In the genomic region with DNA sequence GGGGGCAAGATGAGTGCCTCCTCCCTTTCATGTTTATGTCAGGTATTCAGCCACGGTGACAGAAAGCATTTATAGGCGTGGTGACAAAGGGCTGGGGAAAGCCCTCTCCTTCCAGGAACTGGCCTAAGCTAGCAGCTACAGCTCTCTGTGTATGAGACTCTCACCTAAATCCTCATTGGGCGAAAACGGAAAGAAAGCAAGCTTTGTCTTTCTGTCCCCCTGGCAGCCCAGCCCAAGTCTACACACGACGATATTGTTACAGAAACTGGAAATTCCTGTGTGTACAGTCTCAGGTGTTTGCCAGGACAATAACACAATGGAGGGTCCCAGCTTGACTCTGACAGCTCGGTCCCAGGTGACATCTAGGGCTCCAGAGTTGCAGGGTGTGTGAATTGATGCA, we compare ENCODE assay signal across 22 mouse cellular contexts.
A peak's percentile ranks its signal among the peaks of the same experiment; 100 is the strongest.
DNase-seq lines count a peak whose midpoint lies in the region; ATAC-seq and TF ChIP-seq lines count a peak whose summit lies in the region.
"Had no signal": no experiment of that assay in that cellular context is flagged by ENCODE, and none has a peak within 500 bp of the region (broad histone marks: within the 10 kb centered on the region; RNA-seq: fewer than 3 reads in every experiment).

No protein-coding gene starts in this region.

- DNase-seq in lung, embryonic 14.5 days, result peak; percentile 69
- no peak for DNase-seq in lung, postnatal 10 days
- no peak for DNase-seq in embryonic facial prominence, embryonic 10.5 days (ENCODE audit: low spot score)
- DNase-seq in stomach, postnatal 0 days (ENCODE audit: low spot score), result no peak
- DNase-seq in cerebellum, postnatal 36 days, result no peak
- DNase-seq in left cerebral cortex, adult 18-20 months (ENCODE audit: low spot score in 2 of 2), result no peak
- DNase-seq: adrenal gland, postnatal 10 days; cerebellum, adult 18-20 months; cerebellum, postnatal 14 days; forebrain, postnatal 0 days; kidney, adult 2 months; kidney, postnatal 25 days; lung, adult 2 months had no signal

- WGBS in lung, embryonic 14.5 days, result 57% methylated on average over 7 of the region's 7 CpGs
- WGBS in embryonic facial prominence, embryonic 10.5 days, result 61% methylated on average over 7 of the region's 7 CpGs
- WGBS in intestine, embryonic 15.5 days, result 58% methylated on average over 7 of the region's 7 CpGs
- WGBS in stomach, postnatal 0 days, result 48% methylated on average over 7 of the region's 7 CpGs

- no peaks in the 10 kb centered on the region for H3K4me1 ChIP-seq in lung, embryonic 14.5 days (ENCODE audit: insufficient read depth)
- H3K4me1 ChIP-seq in embryonic facial prominence, embryonic 10.5 days, result peaks cover 5% of the 10 kb centered on the region; the same call in 1 of the 2 replicates
- H3K4me1 ChIP-seq in intestine, embryonic 15.5 days (replicated peaks), result no peaks in the 10 kb centered on the region
- H3K4me1 ChIP-seq in stomach, postnatal 0 days (replicated peaks; ENCODE audit: control insufficient read depth, insufficient read depth), result no peaks in the 10 kb centered on the region
- H3K4me1 ChIP-seq: limb, embryonic 13.5 days; liver, embryonic 12.5 days had no signal

- peak; percentile 78 for ATAC-seq in lung, embryonic 14.5 days (ENCODE audit: insufficient read depth)
- ATAC-seq in intestine, embryonic 15.5 days, result peak; percentile 46; the same call in 1 of the 2 replicates
- peak; percentile 52; the same call in 1 of the 2 replicates for ATAC-seq in stomach, postnatal 0 days (ENCODE audit: low FRiP score, low TSS enrichment)
- ATAC-seq: forebrain, postnatal 0 days; hindbrain, postnatal 0 days; liver, embryonic 12.5 days had no signal

- H3K36me3 ChIP-seq in lung, embryonic 14.5 days (ENCODE audit: insufficient read depth), result no peaks in the 10 kb centered on the region
- no peaks in the 10 kb centered on the region for H3K36me3 ChIP-seq in embryonic facial prominence, embryonic 10.5 days (replicated peaks)
- H3K36me3 ChIP-seq in intestine, embryonic 15.5 days, result no peaks in the 10 kb centered on the region
- no peaks in the 10 kb centered on the region for H3K36me3 ChIP-seq in stomach, postnatal 0 days (ENCODE audit: control insufficient read depth, insufficient read depth, low read length)
- H3K36me3 ChIP-seq: G1E; limb, embryonic 13.5 days; liver, embryonic 12.5 days; midbrain, embryonic 10.5 days; neural tube, embryonic 15.5 days had no signal

- H3K4me2 ChIP-seq in lung, embryonic 14.5 days, result no peak overlapping the region
- H3K4me2 ChIP-seq in intestine, embryonic 15.5 days (replicated peaks), result no peak overlapping the region
- H3K4me2 ChIP-seq in stomach, postnatal 0 days (replicated peaks; ENCODE audit: low read depth), result no peak overlapping the region
- H3K4me2 ChIP-seq: heart, embryonic 11.5 days; limb, embryonic 13.5 days; liver, embryonic 12.5 days; neural tube, embryonic 15.5 days had no signal

- no peak overlapping the region for H3K4me3 ChIP-seq in lung, embryonic 14.5 days (ENCODE audit: low read depth, low read length)
- no peak overlapping the region for H3K4me3 ChIP-seq in embryonic facial prominence, embryonic 10.5 days
- no peak overlapping the region for H3K4me3 ChIP-seq in intestine, embryonic 15.5 days (replicated peaks)
- no peak overlapping the region for H3K4me3 ChIP-seq in stomach, postnatal 0 days (ENCODE audit: low read depth, low read length)
- H3K4me3 ChIP-seq: layer of hippocampus, adult 2 months; limb, embryonic 13.5 days; liver, embryonic 12.5 days; midbrain, embryonic 10.5 days; neural tube, embryonic 15.5 days had no signal

- no peaks in the 10 kb centered on the region for H3K27me3 ChIP-seq in lung, embryonic 14.5 days (ENCODE audit: insufficient read depth, low read length)
- H3K27me3 ChIP-seq in embryonic facial prominence, embryonic 10.5 days (replicated peaks; ENCODE audit: low read depth, poor library complexity, severe bottlenecking), result no peaks in the 10 kb centered on the region
- no peaks in the 10 kb centered on the region for H3K27me3 ChIP-seq in intestine, embryonic 15.5 days (replicated peaks)
- no peaks in the 10 kb centered on the region for H3K27me3 ChIP-seq in stomach, postnatal 0 days (ENCODE audit: control insufficient read depth, insufficient read depth, low read length)
- H3K27me3 ChIP-seq: limb, embryonic 13.5 days; liver, embryonic 12.5 days; neural tube, embryonic 15.5 days had no signal

- no peaks in the 10 kb centered on the region for H3K9me3 ChIP-seq in lung, embryonic 14.5 days (ENCODE audit: low read depth, low read length)
- H3K9me3 ChIP-seq in embryonic facial prominence, embryonic 10.5 days, result no peaks in the 10 kb centered on the region
- H3K9me3 ChIP-seq in intestine, embryonic 15.5 days, result no peaks in the 10 kb centered on the region
- H3K9me3 ChIP-seq in stomach, postnatal 0 days (ENCODE audit: control insufficient read depth, low read length), result no peaks in the 10 kb centered on the region
- H3K9me3 ChIP-seq: limb, embryonic 13.5 days; liver, embryonic 12.5 days; midbrain, embryonic 10.5 days; neural tube, embryonic 15.5 days had no signal

- peak overlapping the region; percentile 50 for H3K27ac ChIP-seq in lung, embryonic 14.5 days (ENCODE audit: low read depth)
- 0 out of 2 replicates have a peak overlapping the region, but pooled peaks have one; percentile 0 for H3K27ac ChIP-seq in embryonic facial prominence, embryonic 10.5 days (replicated peaks)
- H3K27ac ChIP-seq in intestine, embryonic 15.5 days, result no peak overlapping the region
- H3K27ac ChIP-seq in stomach, postnatal 0 days (replicated peaks), result no peak overlapping the region
- H3K27ac ChIP-seq: hindbrain, postnatal 0 days; layer of hippocampus, adult 2 months; limb, embryonic 13.5 days; liver, embryonic 12.5 days; midbrain, embryonic 10.5 days; neural tube, embryonic 15.5 days had no signal

- no peak overlapping the region for H3K9ac ChIP-seq in lung, embryonic 14.5 days
- no peak overlapping the region for H3K9ac ChIP-seq in intestine, embryonic 15.5 days
- no peak overlapping the region for H3K9ac ChIP-seq in stomach, postnatal 0 days (ENCODE audit: low read length)
- H3K9ac ChIP-seq: forebrain, postnatal 0 days; limb, embryonic 13.5 days; liver, embryonic 12.5 days; neural tube, embryonic 15.5 days had no signal

- TF ChIP-seq EP300 in stomach, postnatal 0 days (optimal IDR thresholded peaks at IDR 0.05), result no peak

- TF ChIP-seq CTCF in lung, embryonic 14.5 days (IDR thresholded peaks at IDR 0.05; ENCODE audit: low read depth), result no peak
- TF ChIP-seq CTCF in stomach, postnatal 0 days (IDR thresholded peaks at IDR 0.05; ENCODE audit: low read depth), result no peak

Comparison
In these comparisons a context has a peak if more than half of its experiments do, and no peak if none do; other contexts are left out.
1. H3K27ac ChIP-seq: peak in lung, embryonic 14.5 days (single experiment) and embryonic facial prominence, embryonic 10.5 days (single experiment); none in intestine, embryonic 15.5 days (single experiment) and stomach, postnatal 0 days (single experiment).
2. Peak in every context shown above with its lines, with median percentiles within 50 percentile points of each other: ATAC-seq.